Mouse (Mus musculus) embryo, embryonic 9.5 days (tissue): ENCODE data around the gene Dpep3.
A peak's percentile ranks its signal among the peaks of the same experiment; 100 is the strongest.
"Not testable (repeated sequence)": the region's sequence is repeated elsewhere in the genome, so short reads cannot be mapped to it uniquely, and the experiment has no call there.

ENCODE experiments used
- DNase-seq: peaks from one replicate; pipeline ENCODE4 v3.0.0-alpha.2; 2017; ENCODE audit errors: extremely low spot score

Dpep3 gene

DNA sequence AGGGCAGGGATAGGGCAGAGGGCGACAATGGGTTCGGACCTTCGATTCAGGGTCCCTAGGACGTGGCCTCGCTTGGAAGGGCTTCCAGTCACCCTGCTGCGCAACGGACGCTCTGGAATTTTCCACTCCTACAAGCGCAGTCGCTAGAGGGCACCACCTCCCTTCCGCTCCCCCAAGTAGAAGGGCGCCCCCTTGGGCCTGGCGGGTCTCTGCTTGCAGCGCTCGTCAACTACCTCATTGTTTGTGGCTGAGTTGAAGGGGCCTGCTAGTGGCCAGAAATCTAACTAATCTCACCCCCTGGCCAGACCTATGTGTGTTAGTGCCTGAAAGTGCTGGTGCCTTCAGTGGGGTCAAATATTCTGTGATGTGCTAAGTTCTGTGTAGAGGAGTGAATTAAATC is at the start of gene Dpep3:
Dpep3 (minus strand) TSS at position 105 of the 400 bp plus-strand sequence.
- no peak for DNase-seq

DNA sequence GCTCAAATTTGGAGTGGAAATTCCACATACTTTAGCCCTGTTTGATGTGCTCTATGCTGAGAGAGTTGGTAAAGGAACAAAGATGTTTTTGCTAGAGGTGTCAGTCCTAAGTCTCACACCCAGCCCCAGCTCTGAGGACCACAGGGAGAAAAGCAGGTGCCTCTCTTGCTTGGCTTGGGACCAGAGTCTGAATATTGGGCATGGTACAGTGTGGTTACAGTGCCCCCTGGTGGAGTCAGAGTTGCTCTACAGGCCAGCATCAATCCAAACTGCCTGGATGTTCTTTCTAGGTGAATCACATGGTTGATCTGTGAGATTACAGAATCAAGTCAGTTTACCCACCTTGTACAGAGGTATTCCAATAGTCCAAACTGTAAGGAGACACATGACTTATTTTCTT is 43.3 kb upstream of the Dpep3 start:
- DNase-seq = peak; percentile 67

DNA sequence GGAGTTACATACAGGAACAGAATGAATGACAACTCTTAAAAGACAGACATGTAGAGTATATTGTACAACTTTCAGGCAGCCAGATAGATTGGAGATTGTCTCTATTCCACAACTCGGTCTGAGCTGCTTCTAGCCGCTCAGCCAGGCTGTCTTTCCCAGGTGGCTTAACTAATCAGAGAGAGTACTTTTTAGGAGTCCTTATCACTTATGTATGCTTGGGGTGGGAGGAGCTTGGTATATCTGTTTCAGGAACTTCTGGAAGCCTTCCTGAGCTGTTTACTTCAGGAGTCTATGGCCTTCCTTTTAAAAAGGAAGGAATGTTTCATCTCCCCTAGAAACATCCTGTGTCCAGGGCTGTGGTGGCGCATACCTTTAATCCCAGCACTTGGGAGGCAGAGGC is 38.8 kb upstream of the Dpep3 start:
- no peak for DNase-seq

DNA sequence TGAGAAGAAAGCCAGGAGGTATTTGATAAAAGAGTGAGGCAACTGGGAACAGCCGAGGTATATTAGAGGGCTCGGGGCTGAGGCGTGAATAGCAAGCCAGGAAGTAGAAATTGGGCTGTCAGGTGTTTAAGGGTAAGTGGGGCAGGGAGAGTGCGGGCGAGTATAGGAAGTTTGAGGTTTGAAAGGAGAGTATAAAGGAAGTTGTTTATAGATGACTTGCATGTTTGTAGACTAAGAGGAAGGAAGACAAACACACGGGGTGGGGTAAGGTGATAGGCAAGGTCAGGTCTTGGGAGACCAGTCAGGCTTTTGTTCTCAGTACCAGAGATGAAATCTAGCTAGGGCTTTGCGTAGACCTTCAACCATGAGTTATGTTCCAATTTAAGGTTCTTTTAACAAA is 37.9 kb upstream of the Dpep3 start:
- no peak for DNase-seq

DNA sequence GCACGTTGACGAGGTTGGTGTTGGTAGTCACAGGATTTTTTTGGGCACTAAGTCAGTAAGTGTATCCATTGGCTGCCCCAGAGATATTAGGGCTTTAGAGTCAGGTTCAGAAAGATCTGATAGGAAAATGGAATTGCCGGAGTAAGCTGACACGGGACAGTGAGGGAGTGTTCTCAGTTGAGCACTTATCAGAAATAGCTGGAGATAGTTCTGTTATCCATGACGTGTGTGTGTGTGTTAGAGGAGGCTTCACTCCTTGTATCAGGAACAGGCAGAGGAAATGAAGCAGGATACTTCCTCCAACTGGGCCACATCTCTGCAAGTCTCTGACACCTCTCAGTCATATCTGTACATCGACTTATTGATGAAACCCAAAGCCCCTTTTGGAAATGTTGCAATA is 37.1 kb upstream of the Dpep3 start:
- no peak for DNase-seq

DNA sequence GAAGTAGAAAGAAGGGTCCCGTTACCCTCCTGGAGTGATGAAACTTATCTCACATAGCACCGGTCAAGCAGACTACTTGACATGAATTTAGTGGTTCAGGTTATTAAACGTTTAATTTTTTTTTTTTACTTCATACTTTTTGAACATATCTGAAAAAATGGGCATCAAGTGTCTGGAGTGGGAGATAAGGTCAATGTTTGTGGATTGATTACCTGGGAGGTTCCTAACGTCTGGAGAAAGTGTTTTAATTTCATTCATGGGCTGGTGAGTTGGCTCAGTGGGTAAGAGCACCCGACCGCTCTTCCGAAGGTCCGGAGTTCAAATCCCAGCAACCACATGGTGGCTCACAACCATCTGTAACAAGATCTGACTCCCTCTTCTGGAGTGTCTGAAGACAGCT is 33.0 kb upstream of the Dpep3 start:
- not testable (repeated sequence) for DNase-seq

DNA sequence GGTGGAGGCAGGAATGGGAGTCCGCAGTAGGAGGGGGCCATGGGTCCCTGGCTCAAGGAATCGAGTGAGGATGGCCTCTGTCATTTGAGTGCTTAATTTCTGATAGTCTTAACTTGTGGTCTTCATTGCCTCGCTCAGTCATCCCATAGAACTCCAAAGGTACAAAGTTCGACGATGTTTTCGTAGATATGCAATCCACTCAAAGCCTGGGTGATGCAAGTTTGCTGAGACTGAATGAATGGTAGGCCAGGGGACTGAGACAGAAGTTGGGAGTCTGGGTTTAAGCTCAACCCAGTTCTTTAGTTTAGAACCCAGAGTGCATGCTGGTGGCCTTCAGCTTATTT is 32.4 kb upstream of the Dpep3 start, which contains the start of gene Ddx28:
Ddx28 (minus strand) TSS at position 240 of the 344 bp plus-strand sequence.
- no peak for DNase-seq

DNA sequence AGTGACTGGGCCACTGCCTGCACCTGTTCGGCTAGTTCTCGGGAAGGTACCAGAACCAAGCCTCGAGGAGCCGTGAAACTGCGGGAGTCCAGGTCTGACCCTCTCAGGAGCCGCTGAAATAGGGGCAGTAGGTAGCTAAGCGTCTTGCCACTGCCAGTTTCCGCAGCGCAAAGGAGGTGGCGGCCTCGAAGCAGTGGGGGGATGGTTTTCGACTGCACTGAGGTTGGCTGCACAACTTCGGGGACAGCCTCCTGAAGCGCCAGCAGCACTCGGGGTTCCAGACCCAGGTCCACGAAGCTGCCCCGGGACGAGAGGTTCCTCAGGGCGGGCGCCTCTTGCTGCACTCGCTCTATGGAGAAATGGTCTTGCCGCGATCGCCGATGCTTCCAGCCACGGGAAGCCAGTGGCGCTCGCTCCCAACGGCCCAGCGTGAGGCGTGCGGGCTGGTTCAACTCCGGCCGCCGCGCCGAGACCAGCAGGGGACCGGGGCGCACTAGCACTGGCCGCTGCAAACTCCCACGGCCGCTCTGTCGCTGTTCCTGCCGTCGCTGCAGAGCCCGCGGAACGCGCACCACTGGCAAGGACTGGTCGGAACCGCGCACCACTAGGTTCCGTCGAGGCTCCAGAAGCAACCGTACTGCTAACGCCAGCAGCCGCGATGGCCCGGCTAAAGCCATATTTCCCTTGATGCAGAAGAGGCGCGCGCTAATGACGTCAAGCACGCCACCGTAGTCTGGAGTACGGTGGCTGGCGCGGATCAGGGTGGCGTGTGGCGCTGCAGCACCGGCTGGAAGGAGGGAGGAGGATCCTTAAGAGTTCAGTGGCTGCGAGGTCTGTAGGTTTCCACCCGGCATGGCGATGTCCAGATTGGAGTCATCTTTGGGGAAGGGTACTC is 31.8 kb upstream of the Dpep3 start:
- DNase-seq = peak; percentile 92

DNA sequence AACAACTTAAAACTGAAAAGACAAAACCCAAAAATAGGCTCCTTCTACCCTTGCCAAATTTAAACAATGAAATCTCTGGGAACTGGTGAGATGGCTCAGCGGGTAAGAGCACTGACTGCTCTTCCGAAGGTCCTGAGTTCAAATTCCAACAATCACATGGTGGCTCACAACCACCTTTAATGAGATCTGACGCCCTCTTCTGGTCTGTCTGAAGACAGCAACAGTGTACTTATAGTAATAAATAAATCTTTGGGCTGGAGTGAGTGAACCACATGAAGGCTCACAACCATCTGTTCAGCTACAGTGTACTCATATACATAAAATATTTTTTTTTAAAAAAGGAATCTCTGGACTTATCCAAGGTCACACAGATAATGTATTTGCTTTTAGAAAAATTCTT is 28.7 kb upstream of the Dpep3 start:
- not testable (repeated sequence) for DNase-seq

DNA sequence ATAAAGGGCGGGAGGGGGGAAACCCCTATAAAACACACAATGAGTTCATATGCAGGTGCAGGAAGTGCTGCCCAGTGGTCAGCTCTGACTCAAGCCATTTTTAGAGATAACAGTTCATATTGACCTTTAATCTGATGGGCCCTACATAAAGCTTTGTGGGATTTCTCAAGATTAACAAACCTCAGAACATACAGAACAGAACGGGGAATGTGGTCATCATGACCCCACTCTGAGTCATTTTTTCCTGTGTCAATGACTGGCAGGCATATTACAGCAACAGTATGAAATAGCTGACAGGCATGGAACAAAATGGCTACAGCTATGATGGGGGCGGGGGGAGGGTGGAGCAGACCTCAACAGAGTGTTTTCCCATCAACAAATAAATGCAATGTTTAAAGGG is 27.9 kb upstream of the Dpep3 start:
- DNase-seq = no peak

DNA sequence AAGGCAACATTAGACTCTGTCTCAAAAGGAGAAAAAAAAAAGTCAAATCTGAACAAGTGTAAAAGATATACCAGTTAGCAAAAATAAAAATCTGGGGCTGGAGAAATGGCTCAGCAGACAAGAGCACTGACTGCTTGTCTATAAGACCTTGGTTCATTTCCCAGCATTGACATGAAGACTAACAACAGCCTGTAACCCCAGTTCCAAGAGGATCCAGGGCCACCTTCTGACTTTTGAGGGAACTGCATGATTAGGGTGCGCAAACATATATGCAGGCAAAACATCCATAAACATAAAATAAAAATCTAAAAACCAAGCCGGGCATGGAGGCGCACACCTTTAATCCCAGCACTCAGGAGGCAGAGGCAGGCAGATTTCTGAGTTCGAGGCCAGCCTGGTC is 27.2 kb upstream of the Dpep3 start:
- DNase-seq = no peak

DNA sequence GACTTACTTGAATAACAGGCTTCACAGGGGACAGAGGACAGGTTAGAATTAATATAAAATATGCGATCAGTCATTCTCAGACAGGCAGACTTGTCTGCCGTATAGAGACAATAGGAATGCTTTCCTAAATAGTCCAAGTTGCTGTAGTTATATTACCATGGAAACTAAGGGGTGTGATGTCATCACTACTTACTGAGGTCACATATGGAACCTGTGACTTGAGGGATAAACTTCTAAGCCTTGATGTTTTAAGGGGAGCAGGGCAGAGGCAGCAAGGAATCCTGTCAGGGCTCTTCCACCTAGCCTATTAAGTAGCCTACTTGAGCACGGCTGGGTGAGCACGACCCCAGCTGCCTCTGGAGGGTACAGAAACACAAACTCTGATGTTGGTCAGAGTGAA is 26.6 kb upstream of the Dpep3 start, which contains the start of gene Dpep2nb:
Dpep2nb (minus strand) TSS at position 101 of the 400 bp plus-strand sequence.
- no peak for DNase-seq

DNA sequence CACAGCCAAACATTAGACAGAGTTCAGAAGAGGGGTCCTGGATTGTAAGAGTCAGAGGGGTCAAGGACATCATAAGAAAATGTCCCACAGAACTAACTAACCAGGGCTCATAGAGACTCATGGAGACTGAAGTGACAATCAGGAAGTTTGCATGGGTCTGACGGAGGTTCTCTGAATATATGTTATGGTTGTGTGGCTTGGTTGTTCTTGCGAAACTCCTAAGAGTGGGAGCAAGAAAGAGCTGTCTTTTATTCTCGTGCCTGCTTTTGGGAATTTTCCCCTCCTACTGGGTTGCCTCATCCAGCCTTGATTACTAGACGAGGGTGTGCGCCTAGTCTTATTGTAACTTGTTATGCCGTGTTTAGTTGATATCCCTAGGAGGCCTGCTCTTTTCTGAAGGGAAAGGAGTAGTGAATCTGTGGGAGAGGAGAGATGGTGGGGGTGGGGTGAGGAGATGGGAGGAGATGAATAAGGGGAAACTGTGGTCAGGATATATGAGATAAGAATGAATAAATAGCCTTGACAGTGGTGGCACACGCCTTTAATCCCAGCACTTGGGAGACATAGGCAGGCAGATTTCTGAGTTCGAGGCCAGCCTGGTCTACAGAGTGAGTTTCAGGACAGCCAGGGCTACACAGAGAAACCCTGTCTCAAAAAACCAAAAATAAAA is 25.4 kb upstream of the Dpep3 start:
- no peak for DNase-seq

DNA sequence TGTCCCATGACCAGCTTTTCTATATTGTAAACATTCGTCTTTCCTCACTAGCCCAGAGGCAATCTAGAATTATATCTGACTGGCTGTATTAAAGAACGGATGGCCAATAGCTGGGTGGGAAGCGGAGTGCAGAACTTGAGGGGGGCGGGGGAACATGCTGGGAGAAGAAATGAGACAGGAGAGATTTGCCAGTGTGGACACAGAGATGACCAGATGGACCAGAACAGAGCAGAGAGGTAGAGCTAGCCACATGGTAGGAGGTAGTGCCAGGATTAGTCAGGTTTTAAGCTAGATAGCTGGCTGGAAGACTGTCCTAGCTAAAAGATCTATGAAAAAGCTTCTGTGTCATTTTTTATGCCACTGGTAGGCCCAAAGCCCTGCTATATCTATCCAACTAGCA is 22.7 kb upstream of the Dpep3 start:
- no peak for DNase-seq

DNA sequence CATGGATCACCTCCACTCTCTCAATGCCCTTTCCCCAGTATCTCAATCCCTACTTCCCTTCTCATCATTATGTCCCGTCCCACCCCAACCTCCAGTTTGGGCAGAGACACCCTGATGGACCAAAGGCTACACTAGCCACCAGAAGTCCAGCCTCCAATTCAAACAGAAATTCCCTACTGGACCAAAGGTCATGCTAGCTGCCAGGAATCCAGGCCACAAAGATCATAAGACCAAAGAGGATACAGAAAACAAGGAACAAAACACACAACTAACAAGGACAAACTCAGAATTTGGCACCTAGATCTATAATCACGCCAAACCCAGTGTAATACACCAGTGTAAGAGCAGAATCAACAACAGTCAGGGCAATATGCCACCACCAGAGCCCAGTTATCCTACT is 19.7 kb upstream of the Dpep3 start:
- DNase-seq = no peak

DNA sequence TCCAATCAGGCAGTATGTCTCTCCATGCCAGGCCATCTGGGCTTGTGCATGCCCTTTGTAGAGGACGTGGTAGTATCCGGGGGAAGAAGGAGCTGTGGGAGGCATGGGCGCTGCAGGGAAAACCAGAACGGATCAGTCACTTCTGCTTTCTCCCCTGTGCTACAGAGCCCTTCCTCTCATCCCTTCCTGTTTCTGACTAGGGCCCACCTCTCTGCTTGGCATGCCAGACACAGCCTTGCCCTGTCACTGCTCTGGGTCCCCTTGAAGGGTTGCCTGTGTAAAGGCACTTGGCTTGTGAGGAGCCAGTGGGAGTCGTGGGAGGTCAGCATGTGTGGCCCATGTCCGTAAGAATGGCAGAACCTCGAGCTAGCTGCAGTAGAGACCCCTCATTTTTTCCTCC is 17.1 kb upstream of the Dpep3 start:
- no peak for DNase-seq

DNA sequence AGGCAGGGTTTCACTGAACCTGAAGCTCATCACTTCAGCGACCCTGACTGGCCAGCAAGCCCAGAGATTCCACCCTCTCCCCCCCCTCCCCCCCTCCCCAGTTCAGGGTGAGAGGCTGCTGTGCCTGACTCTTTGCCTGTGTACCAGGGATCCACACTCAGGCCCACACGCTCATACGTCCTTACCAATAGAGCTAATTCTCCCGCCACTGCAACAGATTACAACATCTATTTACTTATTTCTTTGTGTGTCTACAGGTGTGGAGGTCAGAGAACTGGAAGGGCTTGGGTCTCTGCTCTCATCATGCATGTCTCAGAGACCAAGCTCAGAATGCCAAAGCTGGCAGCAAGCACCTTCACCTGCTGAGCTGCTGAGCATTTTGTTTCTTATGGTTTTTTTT is 14.0 kb upstream of the Dpep3 start:
- no peak for DNase-seq

DNA sequence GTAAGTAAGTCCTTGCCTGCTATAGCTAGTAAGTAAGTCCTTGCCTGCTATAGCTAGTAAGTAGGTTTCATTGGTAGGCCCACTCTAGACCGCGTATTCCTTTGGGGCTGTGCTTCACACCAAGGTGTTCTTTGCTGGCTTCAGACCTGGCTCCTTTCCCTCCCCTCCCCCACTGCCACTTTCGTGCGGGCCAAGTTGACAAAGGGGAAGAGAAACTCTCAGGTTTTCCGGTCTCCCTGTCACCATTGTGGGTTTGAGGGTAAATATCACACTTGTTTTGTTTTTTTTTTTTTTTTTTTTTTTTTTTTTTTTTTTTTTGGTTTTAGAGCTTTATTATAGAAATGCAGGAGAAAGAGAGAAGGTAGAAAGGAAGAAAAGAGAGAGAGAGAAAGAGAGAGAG is 13.3 kb upstream of the Dpep3 start:
- DNase-seq = no peak

DNA sequence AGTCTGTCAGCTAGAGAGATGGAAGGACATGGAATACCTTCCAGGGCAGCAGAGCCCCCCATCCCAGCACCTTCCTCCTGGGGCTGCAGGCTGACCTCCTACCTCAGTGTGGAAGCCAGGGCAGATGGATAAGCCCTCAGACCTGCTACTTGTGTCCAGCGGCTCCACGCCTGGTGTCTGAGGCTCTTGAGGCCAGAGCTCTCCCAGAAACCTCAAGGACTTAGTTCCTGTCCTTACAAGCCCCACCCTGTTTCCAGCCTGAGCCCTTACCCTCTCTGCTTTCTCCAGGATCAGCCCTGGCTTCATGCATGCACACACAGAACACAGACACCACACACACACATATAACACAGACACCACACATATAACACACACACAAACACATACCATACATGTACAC is 12.3 kb upstream of the Dpep3 start:
- no peak for DNase-seq

DNA sequence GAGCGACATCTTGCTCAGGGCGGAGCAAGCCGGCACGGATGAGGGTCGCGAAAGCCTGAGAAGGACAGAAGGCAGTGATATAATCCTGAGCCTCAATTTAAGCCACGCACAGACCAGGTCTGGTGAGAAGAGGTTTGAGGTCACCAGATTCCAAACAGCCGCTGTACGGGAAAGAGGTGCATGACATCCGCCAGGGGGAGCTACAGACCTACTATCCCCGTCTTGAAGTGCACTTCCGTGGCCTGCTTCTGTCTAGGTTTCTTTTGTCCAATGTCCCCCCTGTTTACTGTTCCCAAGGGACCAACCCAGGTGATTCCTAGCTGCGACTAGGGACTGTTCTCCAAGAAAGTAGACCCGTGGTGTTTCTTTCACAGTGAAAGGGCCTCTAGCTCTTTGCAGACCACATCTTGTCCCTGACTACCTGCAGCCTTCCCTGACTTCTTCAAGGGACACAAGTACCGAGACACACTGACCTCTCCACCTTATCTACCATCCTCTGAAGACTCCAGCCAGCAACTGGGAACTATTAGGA is 11.7 kb upstream of the Dpep3 start, which contains the start of gene Dus2:
Dus2 (plus strand) TSS at position 482 of the 532 bp plus-strand sequence.
- DNase-seq = peak; percentile 80

DNA sequence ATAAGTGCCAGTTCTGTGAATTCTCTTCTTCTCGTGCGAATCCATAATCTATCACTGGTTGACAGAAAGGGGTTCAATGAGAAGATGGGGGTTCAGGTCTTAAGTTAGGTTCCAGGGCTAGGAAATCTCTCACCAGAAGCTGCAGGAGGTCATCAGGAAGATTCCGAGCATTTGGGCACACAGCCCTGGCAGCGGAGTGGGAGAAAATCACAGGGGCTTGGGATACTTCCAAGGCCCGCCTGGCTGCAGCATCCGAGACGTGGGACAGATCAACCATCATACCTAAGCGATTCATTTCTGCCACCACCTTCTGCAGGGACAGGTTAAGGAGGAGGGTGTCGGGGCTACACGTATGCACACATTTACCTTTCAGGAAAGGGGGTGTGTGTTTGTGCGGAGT is 9.3 kb upstream of the Dpep3 start:
- no peak for DNase-seq

DNA sequence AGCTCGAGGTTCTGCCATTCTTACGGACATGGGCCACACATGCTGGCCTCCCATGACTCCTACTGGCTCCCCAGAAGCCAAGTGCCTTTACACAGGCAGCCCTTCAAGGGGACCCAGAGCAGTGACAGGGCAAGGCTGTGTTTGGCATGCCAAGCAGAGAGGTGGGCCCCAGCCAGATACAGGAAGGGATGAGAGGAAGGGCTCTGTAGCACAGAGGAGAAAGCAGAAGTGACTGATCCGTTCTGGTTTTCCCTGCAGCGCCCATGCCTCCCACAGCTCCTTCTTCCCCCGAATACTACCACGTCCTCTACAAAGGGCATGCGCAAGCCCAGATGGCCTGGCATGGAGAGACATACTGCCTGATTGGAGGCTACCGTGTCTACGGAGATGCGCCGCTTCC is 4.2 kb upstream of the Dpep3 start:
- not testable (repeated sequence) for DNase-seq

DNA sequence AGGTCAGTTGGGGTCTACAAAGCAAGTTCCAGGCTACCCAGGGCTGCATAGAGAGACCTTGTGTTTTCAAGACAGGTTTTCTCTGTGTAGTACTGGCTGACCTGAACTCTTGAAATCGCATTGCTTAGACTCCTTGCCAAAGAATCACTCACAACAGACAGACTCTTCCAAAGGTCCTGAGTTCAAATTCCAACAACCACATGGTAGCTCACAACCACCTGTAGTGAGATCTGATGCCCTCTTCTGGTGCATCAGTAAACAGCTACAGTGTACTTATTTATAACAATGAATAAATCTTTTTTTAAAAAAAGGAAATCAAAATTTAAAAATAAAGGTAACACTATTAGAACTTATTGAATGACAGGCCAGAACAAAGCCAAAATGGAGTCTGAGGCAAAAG is 1.9 kb upstream of the Dpep3 start:
- DNase-seq = no peak
